Mouse (Mus musculus) layer of hippocampus, postnatal 14 days (tissue): ENCODE measurements around the gene Lipc. TPM values are rescaled to one million over a fixed set of nuclear protein-coding genes. Genes with fewer than 3 reads are reported as not detected.

ENCODE experiments used
- DNase-seq, 2 experiments: peaks; one replicate each; pipeline ENCODE4 v3.0.0; 2021 to 2022; ENCODE audit warnings: low spot score in 2 of 2, mixed read lengths in 1 of 2
- total RNA-seq, 2 experiments: library from RNA; stranded (reverse); gene quantifications; 2 replicates each; pipeline ENCODE4 v1.2.3; 2021

Lipc gene
- total RNA-seq, 2 experiments from 2014 or later = 0.45 to 1.1 TPM

- DNase-seq = no peak
These were observed 35.5 kb downstream of the Lipc start for GRCm38 (mm10) chr9:70916516-70916915.

- no peak for DNase-seq
These were observed 36.7 kb downstream of the Lipc start for GRCm38 (mm10) chr9:70915356-70915685.

- no peak for DNase-seq
These were observed 37.2 kb downstream of the Lipc start for GRCm38 (mm10) chr9:70914659-70915355.

- no peak for DNase-seq
These were observed 40.9 kb downstream of the Lipc start for GRCm38 (mm10) chr9:70911163-70911562.

GRCm38 (mm10) chr9:70910351-70910750, 41.7 kb downstream of the Lipc start:
- DNase-seq = no peak

GRCm38 (mm10) chr9:70902821-70903730, 49.0 kb downstream of the Lipc start:
- DNase-seq = no peak

GRCm38 (mm10) chr9:70894201-70894600, 57.8 kb downstream of the Lipc start:
- no peak for DNase-seq

GRCm38 (mm10) chr9:70893526-70893925, 58.5 kb downstream of the Lipc start:
- DNase-seq = no peak

GRCm38 (mm10) chr9:70892627-70893026, 59.4 kb downstream of the Lipc start:
- no peak for DNase-seq

GRCm38 (mm10) chr9:70891431-70892133, 60.4 kb downstream of the Lipc start:
- peak; percentile 29 to 42 for DNase-seq

- no peak for DNase-seq
These were observed 61.3 kb downstream of the Lipc start for GRCm38 (mm10) chr9:70890736-70891135.

GRCm38 (mm10) chr9:70888969-70889368, 63.1 kb downstream of the Lipc start:
- no peak for DNase-seq

- DNase-seq = no peak
These were observed 63.5 kb downstream of the Lipc start for GRCm38 (mm10) chr9:70888556-70888955.

GRCm38 (mm10) chr9:70881982-70882381, 70.0 kb downstream of the Lipc start:
- DNase-seq = no peak

GRCm38 (mm10) chr9:70878823-70879222, 73.2 kb downstream of the Lipc start:
- DNase-seq = peak in 1 of 2 experiments; percentile 29

GRCm38 (mm10) chr9:70878157-70878556, 73.9 kb downstream of the Lipc start:
- DNase-seq = peak; percentile 25 to 73

- no peak for DNase-seq
These were observed 76.5 kb downstream of the Lipc start for GRCm38 (mm10) chr9:70875490-70875889.

- no peak for DNase-seq
These were observed 77.0 kb downstream of the Lipc start for GRCm38 (mm10) chr9:70875059-70875458.

GRCm38 (mm10) chr9:70872675-70873074, 79.4 kb downstream of the Lipc start:
- no peak for DNase-seq

- no peak for DNase-seq
These were observed 81.7 kb downstream of the Lipc start for GRCm38 (mm10) chr9:70870326-70870725.

- DNase-seq = no peak
These were observed 82.7 kb downstream of the Lipc start for GRCm38 (mm10) chr9:70869169-70869873.
